Mouse (Mus musculus) gastrocnemius, postnatal 14 days (tissue): ENCODE measurements at regions not wholly inside any gene's neighbourhood (a gene's known extent, or its start where the extent isn't known, plus 50 kb on each side); places are given as distances from the start of the nearest gene placed in this dataset.

ENCODE experiments used
- DNase-seq: peaks from one replicate; pipeline ENCODE4 v3.0.0; 2021; ENCODE audit warnings: mixed read lengths
- intact Hi-C: fragments of 180-260 bp; cut with DNase I; formaldehyde crosslinking; loops from one replicate; pipeline ENCODE4 v1.15.1; 2025; ENCODE audit warnings: low total_unique reads

GRCm38 (mm10) chr14:111212929-111213657 lies 458.1 kb upstream of the Slitrk6 start:
- intact Hi-C loops, result no loop called here
- DNase-seq, result no peak

GRCm38 (mm10) chr14:111226926-111227325 lies 448.0 kb upstream of the Slitrk5 start:
- no peak for DNase-seq
- intact Hi-C loops, result no loop called here

- intact Hi-C loops, result no loop called here
- no peak for DNase-seq
These were observed 435.8 kb upstream of the Slitrk5 start for GRCm38 (mm10) chr14:111239121-111239520.

- intact Hi-C loops, result no loop called here
- DNase-seq, result peak; percentile 3
These were observed 425.4 kb upstream of the Slitrk5 start for GRCm38 (mm10) chr14:111249347-111249946.

- intact Hi-C loops, result no loop called here
- DNase-seq, result no peak
These were observed 421.7 kb upstream of the Slitrk5 start for GRCm38 (mm10) chr14:111253190-111253589.

- intact Hi-C loops, result no loop called here
- no peak for DNase-seq
These were observed 413.2 kb upstream of the Slitrk5 start for GRCm38 (mm10) chr14:111261696-111262095.

- intact Hi-C loops, result no loop called here
- DNase-seq, result no peak
These were observed 404.7 kb upstream of the Slitrk5 start for GRCm38 (mm10) chr14:111270239-111270638.

GRCm38 (mm10) chr14:111281354-111281753 lies 393.5 kb upstream of the Slitrk5 start:
- DNase-seq, result no peak

GRCm38 (mm10) chr14:111283681-111284461 lies 391.0 kb upstream of the Slitrk5 start:
- intact Hi-C loops, result no loop called here
- DNase-seq, result no peak

More at GRCm38 (mm10) chr14:111281354-111281753, 393.5 kb upstream of the Slitrk5 start:
- intact Hi-C loops, result no loop called here

- intact Hi-C loops, result no loop called here
- no peak for DNase-seq
These were observed 388.9 kb upstream of the Slitrk5 start for GRCm38 (mm10) chr14:111285981-111286380.

GRCm38 (mm10) chr14:111295521-111295920 lies 379.4 kb upstream of the Slitrk5 start:
- intact Hi-C loops, result no loop called here
- DNase-seq, result no peak

- intact Hi-C loops, result no loop called here
- no peak for DNase-seq
These were observed 377.1 kb upstream of the Slitrk5 start for GRCm38 (mm10) chr14:111297796-111298195.

GRCm38 (mm10) chr14:111330570-111330969 lies 344.3 kb upstream of the Slitrk5 start:
- intact Hi-C loops, result no loop called here
- no peak for DNase-seq

- DNase-seq, result no peak
- intact Hi-C loops, result no loop called here
These were observed 321.4 kb upstream of the Slitrk5 start for GRCm38 (mm10) chr14:111353518-111353917.

GRCm38 (mm10) chr14:111396803-111397202 lies 278.1 kb upstream of the Slitrk5 start:
- intact Hi-C loops, result no loop called here
- DNase-seq, result no peak

GRCm38 (mm10) chr14:111400809-111401208 lies 274.1 kb upstream of the Slitrk5 start:
- intact Hi-C loops, result no loop called here
- no peak for DNase-seq

- intact Hi-C loops, result no loop called here
- no peak for DNase-seq
These were observed 272.4 kb upstream of the Slitrk5 start for GRCm38 (mm10) chr14:111402538-111402937.

- intact Hi-C loops, result no loop called here
- DNase-seq, result no peak
These were observed 271.3 kb upstream of the Slitrk5 start for GRCm38 (mm10) chr14:111403555-111403954.

- DNase-seq, result no peak
- intact Hi-C loops, result no loop called here
These were observed 261.4 kb upstream of the Slitrk5 start for GRCm38 (mm10) chr14:111413543-111413942.

GRCm38 (mm10) chr14:111418531-111418930 lies 256.4 kb upstream of the Slitrk5 start:
- intact Hi-C loops, result no loop called here
- DNase-seq, result no peak
